Mouse (Mus musculus): ENCODE measurements around the gene Ackr3.

Ackr3 gene

DNA sequence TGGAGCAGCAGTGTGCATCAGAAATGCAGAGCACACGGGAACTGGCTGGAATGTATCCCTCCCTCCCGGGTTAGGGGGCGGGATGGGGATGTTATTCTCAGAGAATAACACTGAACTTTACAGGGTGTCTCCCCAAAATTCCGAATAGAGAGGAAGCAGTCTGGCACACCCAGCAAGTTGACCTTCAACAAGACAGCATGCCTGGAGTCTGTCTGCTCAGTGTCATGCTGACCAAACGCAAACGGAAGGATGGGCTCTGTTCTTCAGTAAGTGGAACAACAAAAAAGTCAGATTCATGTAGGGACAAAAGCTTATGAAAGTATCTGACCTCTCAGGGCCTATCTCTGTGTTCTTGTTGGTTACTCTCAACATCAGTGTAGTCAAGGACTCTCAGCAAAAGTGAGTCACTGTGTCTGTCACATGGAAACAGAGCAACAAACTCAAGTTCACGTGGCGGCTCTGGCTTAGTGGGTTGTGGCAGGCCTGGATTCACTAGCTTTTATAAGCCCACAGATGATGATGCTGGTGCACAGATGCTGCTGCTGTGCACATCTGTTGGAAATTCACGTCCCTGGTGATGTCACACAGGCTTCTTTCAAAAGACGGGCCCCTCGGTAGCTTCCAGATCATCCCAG is 54.6 kb downstream of the Ackr3 start:
- DNase-seq (ENCODE audit: low spot score): no peak

DNA sequence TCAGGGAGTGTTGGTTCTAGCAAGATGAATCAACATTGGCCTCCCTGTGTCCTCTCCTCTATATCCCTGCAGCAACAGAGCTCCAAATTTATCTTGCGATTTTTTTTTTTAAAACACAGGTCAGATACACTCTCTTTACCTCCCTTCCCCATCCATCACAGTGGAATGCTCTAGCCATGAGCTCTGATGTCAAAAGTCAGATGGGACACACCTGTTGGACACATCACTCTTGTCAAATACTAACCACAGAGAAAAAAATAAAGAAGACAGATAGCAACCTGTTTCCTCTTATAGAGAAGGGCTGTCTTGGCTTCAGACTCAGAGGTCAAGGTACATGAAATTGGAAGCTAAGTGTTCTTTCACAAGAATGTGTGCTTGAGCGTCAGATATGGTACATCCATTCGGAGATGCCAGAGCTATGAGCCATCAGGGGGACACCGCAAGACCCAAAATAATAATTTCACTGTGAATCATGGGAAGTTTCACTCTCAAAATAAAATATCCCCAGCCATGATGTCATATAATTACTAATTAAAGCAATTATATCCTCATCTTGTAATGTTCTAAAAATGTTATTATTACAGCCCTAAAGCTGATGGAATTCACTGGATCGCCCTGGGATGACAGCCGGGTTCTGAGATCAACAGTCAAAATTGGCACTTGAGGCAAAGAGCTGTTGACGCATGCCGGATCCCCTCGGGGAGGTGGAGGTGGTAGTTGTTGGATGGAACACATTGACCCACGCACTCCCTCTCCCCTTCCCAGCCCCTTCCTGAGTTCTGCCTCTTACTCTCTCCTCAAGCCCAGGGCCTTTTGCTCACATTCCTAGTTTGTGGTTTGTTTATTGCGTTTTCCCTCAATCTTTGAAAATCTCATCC is 57.2 kb downstream of the Ackr3 start:
- no peak for DNase-seq (ENCODE audit: low spot score)

DNA sequence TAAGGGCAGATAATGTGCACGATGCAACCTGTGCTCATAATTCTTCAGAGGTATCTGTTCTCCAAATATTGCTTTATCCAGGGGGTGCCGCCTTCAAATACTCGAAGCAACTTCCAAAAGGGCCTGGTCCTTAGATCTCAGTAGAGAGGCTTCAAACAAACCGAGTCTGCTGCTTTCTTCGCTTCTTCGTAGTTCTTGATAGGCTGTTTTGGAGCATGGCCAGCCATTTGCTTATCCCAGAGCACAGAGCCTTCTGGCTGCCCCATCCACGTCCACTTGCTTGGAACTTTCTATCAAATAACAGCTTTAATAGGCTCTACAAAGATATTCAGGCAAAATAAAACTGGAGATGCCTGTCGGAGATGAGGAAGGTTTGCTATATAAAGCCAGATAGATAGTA is 58.6 kb downstream of the Ackr3 start:
- DNase-seq (ENCODE audit: low spot score): no peak
